Comparison of ENCODE assay signal across 24 mouse cellular contexts in genomic region chr7:82433226-82433625, GRCm38 (mm10).
"Had no signal": no experiment of that assay in that cellular context is flagged by ENCODE, and none has a peak within 500 bp of the region (broad histone marks: within the 10 kb centered on the region; RNA-seq: fewer than 3 reads in every experiment).

No protein-coding gene starts in this region.

- ATAC-seq: hindbrain, embryonic 16.5 days; inflammation-experienced regulatory T-cells, adult 6 months; intestine, embryonic 15.5 days; intestine, postnatal 0 days; liver, embryonic 12.5 days had no signal

- H3K27ac ChIP-seq: gastrocnemius, adult 2 months; heart, embryonic 10.5 days; hindbrain, embryonic 14.5 days; intestine, embryonic 15.5 days; layer of hippocampus, adult 2 months; limb, embryonic 13.5 days; limb, embryonic 15.5 days; liver, embryonic 12.5 days; liver, embryonic 14.5 days had no signal

- DNase-seq: gastrocnemius, adult 2 months; gastrocnemius, postnatal 10 days; gastrocnemius, postnatal 25 days; heart, adult 18-20 months; heart, postnatal 10 days; heart, postnatal 36 days; kidney, adult 18-20 months; kidney, adult 8-10 months; kidney, postnatal 10 days; kidney, postnatal 25 days; kidney, postnatal 4 days; left cerebral cortex, postnatal 4 days had no signal

- H3K4me2 ChIP-seq: heart, embryonic 12.5 days; hindbrain, embryonic 14.5 days; intestine, embryonic 15.5 days; limb, embryonic 13.5 days; limb, embryonic 15.5 days; liver, embryonic 12.5 days had no signal

- H3K4me3 ChIP-seq: gastrocnemius, adult 2 months; heart, embryonic 10.5 days; heart, embryonic 12.5 days; intestine, embryonic 15.5 days; layer of hippocampus, adult 2 months; limb, embryonic 13.5 days; limb, embryonic 15.5 days; liver, embryonic 12.5 days had no signal

- H3K4me1 ChIP-seq: heart, embryonic 10.5 days; heart, embryonic 12.5 days; intestine, embryonic 15.5 days; limb, embryonic 13.5 days; limb, embryonic 15.5 days; liver, embryonic 12.5 days had no signal

- H3K9me3 ChIP-seq: heart, embryonic 10.5 days; heart, embryonic 12.5 days; intestine, embryonic 15.5 days; limb, embryonic 13.5 days; limb, embryonic 15.5 days; liver, embryonic 12.5 days had no signal

- H3K27me3 ChIP-seq: heart, embryonic 12.5 days; intestine, embryonic 15.5 days; limb, embryonic 15.5 days; liver, embryonic 12.5 days had no signal

- H3K9ac ChIP-seq: heart, embryonic 12.5 days; hindbrain, embryonic 14.5 days; intestine, embryonic 15.5 days; limb, embryonic 13.5 days; limb, embryonic 15.5 days; liver, embryonic 12.5 days; liver, embryonic 14.5 days had no signal

- H3K36me3 ChIP-seq: heart, embryonic 10.5 days; heart, embryonic 12.5 days; intestine, embryonic 15.5 days; limb, embryonic 13.5 days; limb, embryonic 15.5 days; liver, embryonic 12.5 days had no signal
